Mouse (Mus musculus): ENCODE results near the gene Slc29a3.

DNA sequence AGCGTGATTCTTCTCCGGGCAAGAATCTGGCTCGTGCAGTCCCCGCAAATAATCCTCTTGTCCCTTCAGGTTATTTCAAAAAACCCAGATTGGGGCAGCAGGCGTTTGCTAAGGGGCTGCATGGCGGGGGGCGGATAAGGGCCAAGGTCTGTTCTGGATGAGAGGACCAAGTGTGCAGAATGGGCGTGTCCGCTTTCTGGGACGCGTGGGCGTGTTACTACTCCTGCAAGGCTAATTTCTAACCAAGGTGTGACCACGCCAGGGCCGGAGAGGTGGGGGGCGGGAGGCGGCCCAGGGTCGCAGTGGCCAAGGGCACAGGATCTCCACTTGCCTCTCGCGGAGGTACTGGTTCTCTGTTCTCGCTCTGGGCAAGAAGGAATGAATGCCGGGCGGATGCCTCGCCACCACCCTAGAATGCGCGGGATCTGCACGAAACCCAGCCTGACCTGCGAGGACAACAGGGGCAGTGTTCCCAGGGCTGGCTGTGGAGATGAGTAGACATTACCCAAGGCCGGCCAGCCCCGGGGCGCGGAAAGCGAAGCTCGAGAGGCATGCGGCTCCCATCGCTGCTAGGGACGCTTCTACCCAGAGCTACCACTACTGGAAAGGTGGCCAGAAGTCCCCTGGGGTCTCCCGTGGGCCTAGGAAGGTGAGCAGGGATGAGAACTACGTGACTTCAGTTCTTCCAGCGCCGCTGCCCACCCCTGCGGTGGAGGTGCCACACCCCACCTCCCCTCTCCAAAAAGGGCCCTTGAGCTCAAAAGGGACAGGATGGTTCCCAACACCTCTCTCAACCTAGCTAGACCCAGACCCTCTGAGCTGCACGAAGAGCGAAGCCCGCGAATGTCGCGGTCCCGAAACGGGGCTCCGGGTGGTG lies 66.6 kb downstream of the Slc29a3 start:
- TF ChIP-seq CTCF (IDR thresholded peaks at IDR 0.05; ENCODE audit: borderline replicate concordance, extremely low read depth, insufficient read depth, insufficient read length) (no peak), POLR2A (IDR thresholded peaks at IDR 0.05; ENCODE audit: borderline replicate concordance, extremely low read depth, insufficient read depth, insufficient read length, poor library complexity, severe bottlenecking) (no peak)
